Mouse (Mus musculus): ENCODE data around the gene Gm5475. TPM values are rescaled to one million over a fixed set of nuclear protein-coding genes. Genes with fewer than 3 reads are reported as not detected.

Gm5475 gene
- polyA plus RNA-seq, 1 experiment, result 0.02 TPM

DNA sequence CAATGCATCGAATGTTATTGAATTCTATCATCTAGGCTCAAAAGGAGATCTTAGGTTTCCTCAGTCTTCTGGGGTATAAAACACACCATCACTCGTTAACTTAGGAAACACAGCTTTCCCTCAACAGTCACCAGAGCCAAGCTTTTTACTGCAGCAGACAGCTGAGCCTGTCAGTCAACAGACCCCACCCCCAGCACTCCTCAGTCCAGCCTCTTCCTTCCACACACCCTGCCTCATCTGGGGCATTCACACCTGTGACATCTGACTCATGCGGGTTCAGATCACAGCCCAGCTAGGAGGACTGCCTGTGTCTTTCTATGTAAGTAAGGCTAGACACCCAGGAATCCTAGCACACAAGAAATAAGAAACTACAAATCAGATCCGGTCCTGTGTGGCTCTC lies 7.9 kb upstream of the Gm5475 start:
- H3K79me3 ChIP-seq (ENCODE audit: low read depth), result peaks cover 51% of the 10 kb centered on the region
- TF ChIP-seq MYOD1 (IDR thresholded peaks at IDR 0.05; ENCODE audit: control insufficient read depth, insufficient read length, low read depth) (peak; percentile 100), USF1 (IDR thresholded peaks at IDR 0.05; ENCODE audit: low read depth) (no peak), MAX (IDR thresholded peaks at IDR 0.05) (no peak)
- no peaks in the 10 kb centered on the region for H3K27me3 ChIP-seq (ENCODE audit: control insufficient read depth, insufficient read depth, insufficient read length)
- H3K36me3 ChIP-seq (ENCODE audit: control insufficient read depth, insufficient read depth), result peaks cover 15% of the 10 kb centered on the region
- H3K4me3 ChIP-seq (ENCODE audit: insufficient read depth, poor library complexity, severe bottlenecking), result no peak overlapping the region
- H3ac ChIP-seq (ENCODE audit: control insufficient read depth, insufficient read length, low read depth), result no peak overlapping the region
- H3K79me2 ChIP-seq (ENCODE audit: control insufficient read depth, insufficient read depth), result peaks cover 92% of the 10 kb centered on the region

DNA sequence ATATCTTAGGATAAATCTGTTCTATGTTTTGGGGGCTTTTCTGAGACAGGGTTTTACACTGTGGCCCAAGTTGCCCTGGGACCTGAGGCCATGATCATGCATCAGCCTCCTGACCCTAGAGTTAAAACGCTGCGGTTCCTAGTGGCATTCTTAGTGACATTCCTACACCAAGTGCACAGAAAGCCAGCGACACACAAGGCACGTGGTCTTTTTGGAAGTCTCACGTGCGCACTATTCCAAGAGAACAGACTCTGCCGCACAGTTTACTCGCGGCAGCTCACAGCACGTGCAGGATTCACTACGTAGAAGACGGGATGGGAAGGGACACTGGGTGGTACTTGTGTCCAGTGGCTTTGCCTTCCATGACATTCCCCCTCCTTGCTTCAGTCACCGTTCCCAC lies 7.0 kb upstream of the Gm5475 start:
- TF ChIP-seq CTCF (IDR thresholded peaks at IDR 0.05; ENCODE audit: control insufficient read depth, insufficient read depth, insufficient read length), result no peak
- TF ChIP-seq MAX (IDR thresholded peaks at IDR 0.05), result no peak
- no peak for TF ChIP-seq FOSL1 (IDR thresholded peaks at IDR 0.05; ENCODE audit: insufficient read depth, low read length, poor library complexity, severe bottlenecking)
- TF ChIP-seq MYOD1 (IDR thresholded peaks at IDR 0.05; ENCODE audit: control insufficient read depth, insufficient read length, low read depth), result no peak
- no peak for TF ChIP-seq CEBPB (IDR thresholded peaks at IDR 0.05; ENCODE audit: low read depth)
- TF ChIP-seq USF1 (IDR thresholded peaks at IDR 0.05; ENCODE audit: low read depth), result no peak
- no peak for TF ChIP-seq MYOG (IDR thresholded peaks at IDR 0.05; ENCODE audit: control insufficient read depth, extremely low read depth, insufficient read length)
- Histone ChIP-seq H3K4me3 (ENCODE audit: insufficient read depth, poor library complexity, severe bottlenecking) (no peak overlapping the region), H3K36me3 (ENCODE audit: control insufficient read depth, insufficient read depth) (peaks cover 12% of the 10 kb centered on the region), H3K79me3 (ENCODE audit: low read depth) (peaks cover 58% of the 10 kb centered on the region), H3K27me3 (ENCODE audit: control insufficient read depth, insufficient read depth, insufficient read length) (no peaks in the 10 kb centered on the region), H3K79me2 (ENCODE audit: control insufficient read depth, insufficient read depth) (peaks cover 99% of the 10 kb centered on the region), H3ac (ENCODE audit: control insufficient read depth, insufficient read length, low read depth) (no peak overlapping the region)

DNA sequence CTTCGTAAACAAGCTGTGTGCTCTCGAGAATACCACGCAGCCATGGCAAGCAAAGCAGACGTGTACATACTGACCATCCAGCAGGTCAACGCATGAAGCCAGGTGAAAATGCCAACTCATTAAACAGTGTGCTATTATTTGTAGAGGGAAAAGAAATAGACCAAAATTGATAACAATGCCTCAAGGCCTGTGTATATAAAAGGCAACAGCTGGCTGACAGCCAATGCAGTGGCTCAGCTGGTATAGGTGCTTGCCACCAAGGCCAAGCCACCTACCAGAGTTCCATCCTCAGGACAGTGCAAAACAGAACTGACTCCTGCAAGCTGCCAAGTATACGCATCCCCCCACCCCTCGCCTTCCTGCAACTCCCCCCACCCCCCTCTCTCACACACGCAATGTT lies 6.3 kb upstream of the Gm5475 start:
- H3K36me3 ChIP-seq (ENCODE audit: control insufficient read depth, insufficient read depth), result peaks cover 6% of the 10 kb centered on the region
- no peak overlapping the region for H3ac ChIP-seq (ENCODE audit: control insufficient read depth, insufficient read length, low read depth)
- TF ChIP-seq MYOG (IDR thresholded peaks at IDR 0.05; ENCODE audit: control insufficient read depth, extremely low read depth, insufficient read length) (no peak), MYOD1 (IDR thresholded peaks at IDR 0.05; ENCODE audit: control insufficient read depth, insufficient read length, low read depth) (no peak), FOSL1 (IDR thresholded peaks at IDR 0.05; ENCODE audit: insufficient read depth, low read length, poor library complexity, severe bottlenecking) (no peak), CEBPB (IDR thresholded peaks at IDR 0.05; ENCODE audit: low read depth) (no peak), CTCF (IDR thresholded peaks at IDR 0.05; ENCODE audit: control insufficient read depth, insufficient read depth, insufficient read length) (no peak), USF1 (IDR thresholded peaks at IDR 0.05; ENCODE audit: low read depth) (no peak), MAX (IDR thresholded peaks at IDR 0.05) (no peak)
- peaks cover 60% of the 10 kb centered on the region for H3K79me3 ChIP-seq (ENCODE audit: low read depth)
- no peaks in the 10 kb centered on the region for H3K27me3 ChIP-seq (ENCODE audit: control insufficient read depth, insufficient read depth, insufficient read length)
- H3K79me2 ChIP-seq (ENCODE audit: control insufficient read depth, insufficient read depth), result peaks cover 99% of the 10 kb centered on the region
- no peak overlapping the region for H3K4me3 ChIP-seq (ENCODE audit: insufficient read depth, poor library complexity, severe bottlenecking)

DNA sequence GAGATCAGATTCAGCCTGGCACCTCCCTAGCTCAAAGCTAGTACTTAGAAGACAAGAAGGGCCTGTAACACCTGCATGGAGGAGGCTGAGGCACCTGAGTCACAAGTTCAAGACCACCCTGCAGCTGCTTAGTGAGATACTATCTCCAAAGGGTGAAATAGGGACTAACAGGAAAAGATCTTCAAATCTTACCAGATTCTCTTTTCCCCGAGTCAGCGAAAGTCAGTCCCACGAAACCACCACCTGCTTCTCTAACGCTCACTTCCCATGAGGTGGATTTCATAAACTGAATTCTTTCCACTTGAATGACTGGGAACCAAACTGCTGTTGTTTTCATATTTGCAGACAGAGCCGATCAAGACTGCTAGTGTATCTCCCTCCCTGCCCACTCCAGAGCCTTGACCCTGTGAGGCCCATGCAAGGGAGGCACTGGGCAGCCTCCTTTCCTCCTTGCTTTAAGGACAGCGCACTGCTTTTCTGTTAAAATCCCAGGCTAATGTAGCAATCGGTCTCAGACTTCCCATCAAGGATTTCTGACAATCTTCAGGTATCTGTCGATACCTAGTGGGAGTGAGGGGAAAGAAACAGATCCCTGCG lies 4.0 kb upstream of the Gm5475 start:
- no peak overlapping the region for H3K4me3 ChIP-seq (ENCODE audit: insufficient read depth, poor library complexity, severe bottlenecking)
- H3K79me3 ChIP-seq (ENCODE audit: low read depth), result peaks cover 65% of the 10 kb centered on the region
- no peak overlapping the region for H3ac ChIP-seq (ENCODE audit: control insufficient read depth, insufficient read length, low read depth)
- H3K27me3 ChIP-seq (ENCODE audit: control insufficient read depth, insufficient read depth, insufficient read length), result no peaks in the 10 kb centered on the region
- H3K79me2 ChIP-seq (ENCODE audit: control insufficient read depth, insufficient read depth), result peaks cover 98% of the 10 kb centered on the region
- peaks cover 6% of the 10 kb centered on the region for H3K36me3 ChIP-seq (ENCODE audit: control insufficient read depth, insufficient read depth)
- no peak for TF ChIP-seq FOSL1 (IDR thresholded peaks at IDR 0.05; ENCODE audit: insufficient read depth, low read length, poor library complexity, severe bottlenecking)
- TF ChIP-seq MYOG (IDR thresholded peaks at IDR 0.05; ENCODE audit: control insufficient read depth, extremely low read depth, insufficient read length), result no peak
- no peak for TF ChIP-seq CEBPB (IDR thresholded peaks at IDR 0.05; ENCODE audit: low read depth)
- no peak for TF ChIP-seq CTCF (IDR thresholded peaks at IDR 0.05; ENCODE audit: control insufficient read depth, insufficient read depth, insufficient read length)
- no peak for TF ChIP-seq USF1 (IDR thresholded peaks at IDR 0.05; ENCODE audit: low read depth)
- TF ChIP-seq MAX (IDR thresholded peaks at IDR 0.05), result no peak
- no peak for TF ChIP-seq MYOD1 (IDR thresholded peaks at IDR 0.05; ENCODE audit: control insufficient read depth, insufficient read length, low read depth)

DNA sequence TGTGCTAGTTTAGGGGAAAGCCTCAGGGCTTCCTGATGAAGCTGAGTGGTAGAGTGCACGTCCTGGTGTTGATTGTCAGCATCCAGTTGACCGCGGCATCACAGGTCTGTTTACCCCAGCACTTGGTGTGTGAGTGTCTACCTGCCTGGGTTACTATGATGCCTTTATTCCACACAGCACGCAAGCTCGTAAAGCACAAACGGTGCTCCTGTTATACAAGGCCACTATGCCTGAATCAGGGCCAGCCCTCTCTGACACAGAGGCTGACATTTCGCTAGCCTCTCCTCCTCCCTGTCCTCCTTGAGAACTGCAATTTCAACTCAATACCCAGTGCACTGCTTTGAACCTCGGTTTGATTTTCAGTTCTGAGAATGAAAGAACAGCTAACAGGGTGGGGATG lies 2.6 kb upstream of the Gm5475 start:
- H3K79me3 ChIP-seq (ENCODE audit: low read depth), result peaks cover 59% of the 10 kb centered on the region
- no peaks in the 10 kb centered on the region for H3K27me3 ChIP-seq (ENCODE audit: control insufficient read depth, insufficient read depth, insufficient read length)
- TF ChIP-seq USF1 (IDR thresholded peaks at IDR 0.05; ENCODE audit: low read depth) (no peak), MYOD1 (IDR thresholded peaks at IDR 0.05; ENCODE audit: control insufficient read depth, insufficient read length, low read depth) (no peak), CEBPB (IDR thresholded peaks at IDR 0.05; ENCODE audit: low read depth) (no peak), FOSL1 (IDR thresholded peaks at IDR 0.05; ENCODE audit: insufficient read depth, low read length, poor library complexity, severe bottlenecking) (no peak), MYOG (IDR thresholded peaks at IDR 0.05; ENCODE audit: control insufficient read depth, extremely low read depth, insufficient read length) (no peak), CTCF (IDR thresholded peaks at IDR 0.05; ENCODE audit: control insufficient read depth, insufficient read depth, insufficient read length) (no peak)
- H3ac ChIP-seq (ENCODE audit: control insufficient read depth, insufficient read length, low read depth), result no peak overlapping the region
- H3K79me2 ChIP-seq (ENCODE audit: control insufficient read depth, insufficient read depth), result peaks cover 84% of the 10 kb centered on the region
- peaks cover 6% of the 10 kb centered on the region for H3K36me3 ChIP-seq (ENCODE audit: control insufficient read depth, insufficient read depth)
- no peak overlapping the region for H3K4me3 ChIP-seq (ENCODE audit: insufficient read depth, poor library complexity, severe bottlenecking)

Measured in C2C12 (cell line).